Mouse (Mus musculus) bone marrow macrophage, adult 2 months (primary cell): Measurements from ENCODE around the gene Omg. TPM values are rescaled to one million over a fixed set of nuclear protein-coding genes. Genes with fewer than 3 reads are reported as not detected.

ENCODE experiments used
- H3K27ac ChIP-seq: 2 replicates; pipeline ENCODE4 v1.5.1; 2012; ENCODE audit warnings: low read depth, low read length; ENCODE audit not compliant: insufficient read depth
- H3K4me1 ChIP-seq: 2 replicates; pipeline ENCODE4 v1.6.1; 2012; ENCODE audit warnings: low read length; ENCODE audit not compliant: control insufficient read depth, insufficient read depth
- H3K4me3 ChIP-seq: 2 replicates; pipeline ENCODE4 v1.5.1; 2012; ENCODE audit warnings: mild to moderate bottlenecking, low read length, moderate library complexity; ENCODE audit not compliant: insufficient read depth
- CTCF ChIP-seq: IDR thresholded peaks from 2 replicates; pipeline ENCODE4 v1.5.1; 2012; ENCODE audit warnings: low read depth, mild to moderate bottlenecking, low read length, moderate library complexity
- POLR2A ChIP-seq: IDR thresholded peaks from 2 replicates; pipeline ENCODE4 v1.6.1; 2012; ENCODE audit warnings: mild to moderate bottlenecking, low read depth, low read length, borderline replicate concordance
- polyA plus RNA-seq: library from polyadenylated mRNA; stranded (reverse); fragments of >200 nt; gene quantifications from 2 replicates; pipeline ENCODE4 v1.2.4, GENCODE M21; 2012; ENCODE audit not compliant: missing spikeins, insufficient read depth, insufficient read length

The Omg gene
- polyA plus RNA-seq, 1 experiment = not detected

GRCm38 (mm10) chr11:79519878-79520291 is 16.0 kb upstream of the Omg start:
- H3K27ac ChIP-seq = peak overlapping the region; percentile 94

GRCm38 (mm10) chr11:79519299-79519698 is 15.4 kb upstream of the Omg start:
- peaks cover 25% of the 10 kb centered on the region for H3K4me1 ChIP-seq

More at GRCm38 (mm10) chr11:79519878-79520291, 16.0 kb upstream of the Omg start:
- no peak for TF ChIP-seq CTCF
- Histone ChIP-seq H3K4me3 (no peak overlapping the region), H3K4me1 (peaks cover 31% of the 10 kb centered on the region)

GRCm38 (mm10) chr11:79515798-79516197 is 11.9 kb upstream of the Omg start:
- Histone ChIP-seq H3K4me1 (peaks cover 19% of the 10 kb centered on the region), H3K27ac (no peak overlapping the region), H3K4me3 (no peak overlapping the region)
- TF ChIP-seq CTCF = no peak
- no peak for TF ChIP-seq POLR2A

More at GRCm38 (mm10) chr11:79519299-79519698, 15.4 kb upstream of the Omg start:
- Histone ChIP-seq H3K4me3 (peak overlapping the region; percentile 44), H3K27ac (peak overlapping the region; percentile 94)
- TF ChIP-seq POLR2A (no peak), CTCF (no peak)

DNA sequence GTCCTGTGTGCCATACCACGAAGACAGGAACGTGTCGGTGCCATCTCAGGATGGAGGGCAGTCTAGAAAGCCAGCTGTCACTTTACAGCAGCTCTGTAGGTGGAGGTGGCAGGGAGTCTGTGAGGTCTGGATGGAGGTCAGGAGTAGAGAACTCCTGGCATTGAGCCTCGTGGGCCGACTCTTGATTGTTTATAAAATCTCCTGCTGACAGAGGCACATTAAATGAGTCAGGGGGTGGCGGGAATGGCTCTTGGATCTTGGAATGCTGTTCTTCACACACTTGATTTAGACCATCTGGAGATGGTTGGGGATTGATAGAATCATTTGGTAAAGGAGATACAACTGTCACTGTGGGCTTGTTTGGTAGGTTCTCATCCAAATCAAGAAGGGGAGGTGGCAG is 11.4 kb upstream of the Omg start:
- no peak for TF ChIP-seq POLR2A
- TF ChIP-seq CTCF = no peak

GRCm38 (mm10) chr11:79511970-79512369 is 8.1 kb upstream of the Omg start:
- TF ChIP-seq CTCF (no peak), POLR2A (no peak)
- H3K4me3 ChIP-seq = no peak overlapping the region
- H3K27ac ChIP-seq = no peak overlapping the region
- 0 out of 2 replicates have a peak, but pooled peaks cover 4% of the 10 kb centered on the region for H3K4me1 ChIP-seq

More for the DNA sequence above, 11.4 kb upstream of the Omg start:
- Histone ChIP-seq H3K27ac (no peak overlapping the region), H3K4me1 (peaks cover 19% of the 10 kb centered on the region), H3K4me3 (no peak overlapping the region)

- Histone ChIP-seq H3K4me3 (no peak overlapping the region), H3K27ac (no peak overlapping the region), H3K4me1 (no peaks in the 10 kb centered on the region)
- TF ChIP-seq POLR2A = no peak
- TF ChIP-seq CTCF = no peak
These were observed 622 bp upstream of the Omg start for GRCm38 (mm10) chr11:79504506-79504905.

DNA sequence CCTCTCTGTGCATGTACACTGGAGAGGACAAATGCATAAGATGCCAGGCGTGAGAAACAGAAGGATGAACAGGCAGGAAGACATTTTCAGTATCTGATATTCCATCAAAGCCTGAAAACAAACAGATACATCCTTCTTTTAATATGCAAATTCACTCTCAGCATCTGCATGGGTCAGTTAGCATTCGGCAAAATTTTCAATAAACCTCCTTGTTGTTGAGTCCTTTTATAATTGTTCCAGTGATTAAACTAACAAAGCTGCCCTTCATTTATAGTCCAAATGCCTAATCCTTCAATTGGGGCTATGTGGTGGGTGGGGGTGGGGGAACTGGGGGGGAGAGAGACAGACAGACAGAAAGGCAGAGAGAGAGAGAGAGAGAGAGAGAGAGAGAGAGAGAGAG is 967 bp downstream of the Omg start:
- TF ChIP-seq POLR2A = no peak
- Histone ChIP-seq H3K27ac (no peak overlapping the region), H3K4me1 (no peaks in the 10 kb centered on the region), H3K4me3 (no peak overlapping the region)

- no peak for TF ChIP-seq CTCF
- TF ChIP-seq POLR2A = no peak
- Histone ChIP-seq H3K27ac (no peak overlapping the region), H3K4me1 (no peaks in the 10 kb centered on the region), H3K4me3 (no peak overlapping the region)
These were observed 8.7 kb downstream of the Omg start for GRCm38 (mm10) chr11:79494976-79495800.

GRCm38 (mm10) chr11:79484721-79485120 is 19.2 kb downstream of the Omg start:
- Histone ChIP-seq H3K4me3 (no peak overlapping the region), H3K27ac (no peak overlapping the region), H3K4me1 (peaks cover 7% of the 10 kb centered on the region)
- TF ChIP-seq POLR2A (no peak), CTCF (no peak)

- Histone ChIP-seq H3K27ac (no peak overlapping the region; the same call in 1 of the 2 replicates), H3K4me3 (no peak overlapping the region), H3K4me1 (peaks cover 7% of the 10 kb centered on the region)
- TF ChIP-seq POLR2A (no peak), CTCF (no peak)
These were observed 19.9 kb downstream of the Omg start for GRCm38 (mm10) chr11:79483876-79484528.

DNA sequence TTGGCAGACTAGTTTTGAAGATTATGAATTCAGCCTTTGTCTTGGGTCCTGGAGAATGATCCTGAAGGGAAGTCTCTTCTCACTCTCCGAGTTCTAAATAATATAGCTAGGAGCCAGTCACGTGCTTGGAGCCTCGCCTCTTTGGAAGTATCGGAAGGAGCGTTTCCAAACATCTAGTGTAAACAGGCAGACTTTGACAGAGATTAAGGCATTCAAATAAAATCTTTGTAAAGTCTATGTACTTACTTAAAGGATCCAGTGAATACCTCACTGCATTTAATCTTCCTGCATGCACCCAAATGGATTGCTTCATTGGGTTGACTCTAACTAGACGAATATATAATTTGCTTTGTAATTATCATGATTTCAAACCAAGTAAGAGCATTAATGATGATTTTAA is 20.5 kb downstream of the Omg start:
- TF ChIP-seq POLR2A = no peak
- TF ChIP-seq CTCF = no peak
- H3K4me3 ChIP-seq = no peak overlapping the region
- H3K4me1 ChIP-seq = peaks cover 7% of the 10 kb centered on the region
- H3K27ac ChIP-seq = no peak overlapping the region
